15 mouse cellular contexts compared by ENCODE assay signal in genomic region chr3:156955094-156955493, GRCm38 (mm10).
"Had no signal": no experiment of that assay in that cellular context is flagged by ENCODE, and none has a peak within 500 bp of the region (broad histone marks: within the 10 kb centered on the region; RNA-seq: fewer than 3 reads in every experiment).

No protein-coding gene starts in this region.

- ATAC-seq: lung, postnatal 0 days had no signal

- H3K9me3 ChIP-seq: lung, embryonic 15.5 days; neural tube, embryonic 12.5 days; stomach, embryonic 15.5 days had no signal

- H3K36me3 ChIP-seq: lung, embryonic 15.5 days; neural tube, embryonic 12.5 days; stomach, embryonic 15.5 days had no signal

- H3K9ac ChIP-seq: lung, embryonic 15.5 days; neural tube, embryonic 12.5 days; stomach, embryonic 15.5 days had no signal

- H3K4me3 ChIP-seq: lung, embryonic 15.5 days; megakaryocyte, embryonic 14.5 days; neural tube, embryonic 12.5 days; stomach, embryonic 15.5 days had no signal

- H3K4me2 ChIP-seq: lung, embryonic 15.5 days; midbrain, embryonic 11.5 days; neural tube, embryonic 12.5 days; stomach, embryonic 15.5 days had no signal

- H3K27ac ChIP-seq: lung, embryonic 15.5 days; macrophage; neural tube, embryonic 12.5 days; stomach, embryonic 15.5 days; stomach, postnatal 0 days had no signal

- H3K4me1 ChIP-seq: lung, embryonic 15.5 days; megakaryocyte, embryonic 14.5 days; neural tube, embryonic 12.5 days; stomach, embryonic 15.5 days had no signal

- H3K27me3 ChIP-seq: lung, embryonic 15.5 days; megakaryocyte, embryonic 14.5 days; neural tube, embryonic 12.5 days; stomach, embryonic 15.5 days had no signal

- DNase-seq: lung, adult 2 months; lung, postnatal 14 days; lung, postnatal 36 days; right cerebral cortex, postnatal 14 days; thymus, adult 2 months; thymus, postnatal 25 days; thymus, postnatal 4 days had no signal
